Mouse (Mus musculus) MEL (cell line): ENCODE results near the gene Ifngr2. TPM values are rescaled to one million over a fixed set of nuclear protein-coding genes. Genes with fewer than 3 reads are reported as not detected.

Experiments
- DNase-seq: peaks from one replicate; pipeline ENCODE4 v3.0.0; 2011; ENCODE audit warnings: low read depth, low spot score
- H3K27ac ChIP-seq: 2 replicates; pipeline ENCODE4 v1.5.1; 2012; ENCODE audit warnings: low read depth, mild to moderate bottlenecking, control low read depth, low read length, moderate library complexity; ENCODE audit not compliant: control insufficient read depth
- H3K27me3 ChIP-seq, 2 experiments: fragments of 150-350 bp in 1 of 2; sonication (generic) in 1 of 2; 2 replicates each; pipeline ENCODE4 v1.6.1; 2012; ENCODE audit warnings: low read length in 2 of 2, mild to moderate bottlenecking in 2 of 2, improper control_type of control experiment in 1 of 2, moderate library complexity in 1 of 2; ENCODE audit not compliant: insufficient read depth in 2 of 2, control insufficient read depth in 1 of 2
- H3K36me3 ChIP-seq, 2 experiments: 2 replicates each; pipeline ENCODE4 v1.6.1; 2012 to 2014; ENCODE audit warnings: low read length in 2 of 2, improper control_type of control experiment in 1 of 2, inconsistent platforms in 1 of 2, mild to moderate bottlenecking in 1 of 2; ENCODE audit not compliant: insufficient read depth in 2 of 2, control insufficient read depth in 1 of 2
- H3K4me1 ChIP-seq, 2 experiments: fragments of 150-350 bp in 1 of 2; sonication (generic) in 1 of 2; 2 replicates each; pipeline ENCODE4 v1.6.1; 2012; ENCODE audit warnings: low read length in 2 of 2, improper control_type of control experiment in 1 of 2, mild to moderate bottlenecking in 1 of 2; ENCODE audit not compliant: insufficient read depth in 2 of 2, control insufficient read depth in 1 of 2
- H3K4me3 ChIP-seq, 2 experiments: fragments of 150-350 bp in 1 of 2; sonication (generic) in 1 of 2; 2 replicates each; pipeline ENCODE4 v1.5.1; 2012; ENCODE audit warnings: low read depth in 2 of 2, low read length in 2 of 2, mild to moderate bottlenecking in 2 of 2, moderate library complexity in 2 of 2, control low read depth in 1 of 2, improper control_type of control experiment in 1 of 2; ENCODE audit not compliant: control insufficient read depth in 1 of 2, insufficient read depth in 1 of 2
- H3K79me2 ChIP-seq: 2 replicates; pipeline ENCODE4 v1.6.1; 2012; ENCODE audit warnings: mild to moderate bottlenecking, low read length, moderate library complexity; ENCODE audit not compliant: control insufficient read depth, poor library complexity, insufficient read depth
- H3K9ac ChIP-seq: 2 replicates; pipeline ENCODE4 v1.6.1; 2012; ENCODE audit warnings: low read depth, mild to moderate bottlenecking, control low read depth, low read length, moderate library complexity; ENCODE audit not compliant: control insufficient read depth, poor library complexity, severe bottlenecking
- H3K9me3 ChIP-seq: fragments of 150-350 bp; sonication (generic); replicated peaks from 2 replicates; pipeline ENCODE4 v1.6.1; 2012; ENCODE audit warnings: mild to moderate bottlenecking, low read length, improper control_type of control experiment, moderate library complexity; ENCODE audit not compliant: insufficient read depth
- BHLHE40 ChIP-seq: IDR thresholded peaks from 2 replicates; pipeline ENCODE4 v1.6.1; 2012; ENCODE audit warnings: low read depth, mild to moderate bottlenecking, inconsistent platforms, low read length, improper control_type of control experiment, borderline replicate concordance
- CHD2 ChIP-seq: IDR thresholded peaks from 2 replicates; pipeline ENCODE4 v1.6.1; 2011; ENCODE audit warnings: low read length, improper control_type of control experiment
- CTCF ChIP-seq, 3 experiments: IDR thresholded peaks in 2 of 3; conservative IDR thresholded peaks in 1 of 3; 2 replicates each; pipeline ENCODE4 v1.5.1; 2011 to 2012; ENCODE audit warnings: low read length in 3 of 3, low read depth in 2 of 3, mild to moderate bottlenecking in 2 of 3, improper control_type of control experiment in 1 of 3, inconsistent platforms in 1 of 3, mixed read lengths in 1 of 3, moderate library complexity in 1 of 3; ENCODE audit not compliant: control insufficient read depth in 1 of 3, insufficient read depth in 1 of 3, poor library complexity in 1 of 3, severe bottlenecking in 1 of 3
- ELF1 ChIP-seq: IDR thresholded peaks from 2 replicates; pipeline ENCODE4 v1.6.1; 2014; ENCODE audit warnings: low read depth, mild to moderate bottlenecking, inconsistent platforms, low read length, improper control_type of control experiment, moderate library complexity
- EP300 ChIP-seq, 2 experiments: IDR thresholded peaks; 2 replicates each; pipeline ENCODE4 v1.6.1; 2011; ENCODE audit warnings: improper control_type of control experiment in 2 of 2, low read length in 2 of 2, low read depth in 1 of 2, mild to moderate bottlenecking in 1 of 2
- ETS1 ChIP-seq: IDR thresholded peaks from 2 replicates; pipeline ENCODE4 v1.6.1; 2012; ENCODE audit warnings: low read depth, mild to moderate bottlenecking, inconsistent platforms, low read length, improper control_type of control experiment, moderate library complexity
- GABPA ChIP-seq: IDR thresholded peaks from 2 replicates; pipeline ENCODE4 v1.6.1; 2012; ENCODE audit warnings: low read depth, mild to moderate bottlenecking, inconsistent platforms, low read length, improper control_type of control experiment, moderate library complexity
- GATA1 ChIP-seq: IDR thresholded peaks from 2 replicates; pipeline ENCODE4 v1.6.1; 2011; ENCODE audit warnings: low read depth, low read length, improper control_type of control experiment
- JUND ChIP-seq: IDR thresholded peaks from 2 replicates; pipeline ENCODE4 v1.6.1; 2011; ENCODE audit warnings: low read depth, mild to moderate bottlenecking, improper control_type of control experiment, low read length
- MAFK ChIP-seq: IDR thresholded peaks from 2 replicates; pipeline ENCODE4 v1.6.1; 2011; ENCODE audit warnings: low read depth, mild to moderate bottlenecking, low read length, improper control_type of control experiment, borderline replicate concordance
- MAX ChIP-seq: IDR thresholded peaks from 2 replicates; pipeline ENCODE4 v1.6.1; 2011; ENCODE audit warnings: low read length, improper control_type of control experiment
- MAZ ChIP-seq: IDR thresholded peaks from 2 replicates; pipeline ENCODE4 v1.6.1; 2012; ENCODE audit warnings: low read depth, mild to moderate bottlenecking, inconsistent platforms, low read length, improper control_type of control experiment
- MYB ChIP-seq: IDR thresholded peaks from 2 replicates; pipeline ENCODE4 v1.6.1; 2011; ENCODE audit warnings: mild to moderate bottlenecking, low read depth, low read length, improper control_type of control experiment
- MYC ChIP-seq: IDR thresholded peaks from 2 replicates; pipeline ENCODE4 v1.6.1; 2011; ENCODE audit warnings: low read depth, mild to moderate bottlenecking, low read length, improper control_type of control experiment, moderate library complexity
- NRF1 ChIP-seq: IDR thresholded peaks from 2 replicates; pipeline ENCODE4 v1.6.1; 2014; ENCODE audit warnings: low read depth, mild to moderate bottlenecking, inconsistent platforms, low read length, improper control_type of control experiment, moderate library complexity; ENCODE audit not compliant: poor library complexity, insufficient read depth, severe bottlenecking
- POLR2A ChIP-seq, 2 experiments: IDR thresholded peaks; 2 replicates each; pipeline ENCODE4 v1.6.1; 2011 to 2012; ENCODE audit warnings: low read length in 2 of 2, mild to moderate bottlenecking in 2 of 2, control low read depth in 1 of 2, improper control_type of control experiment in 1 of 2, low read depth in 1 of 2, moderate library complexity in 1 of 2; ENCODE audit not compliant: control insufficient read depth in 1 of 2, insufficient read depth in 1 of 2, poor library complexity in 1 of 2
- POLR2AphosphoS2 ChIP-seq: IDR thresholded peaks from 2 replicates; pipeline ENCODE4 v1.6.1; 2011; ENCODE audit warnings: low read length, improper control_type of control experiment
- POLR2AphosphoS5 ChIP-seq: IDR thresholded peaks from 2 replicates; pipeline ENCODE4 v1.6.1; 2012; ENCODE audit warnings: low read depth, borderline replicate concordance, mild to moderate bottlenecking, inconsistent platforms, low read length, moderate library complexity, mixed read lengths
- RAD21 ChIP-seq: IDR thresholded peaks from 2 replicates; pipeline ENCODE4 v1.6.1; 2011; ENCODE audit warnings: mild to moderate bottlenecking, low read depth, low read length, improper control_type of control experiment
- TAL1 ChIP-seq: IDR thresholded peaks from 2 replicates; pipeline ENCODE4 v1.6.1; 2012; ENCODE audit warnings: mild to moderate bottlenecking, inconsistent platforms, low read length, moderate library complexity, mixed read lengths
- TCF12 ChIP-seq: IDR thresholded peaks from 2 replicates; pipeline ENCODE4 v1.6.1; 2014; ENCODE audit warnings: low read depth, mild to moderate bottlenecking, inconsistent platforms, low read length, improper control_type of control experiment, moderate library complexity
- UBTF ChIP-seq: IDR thresholded peaks from 2 replicates; pipeline ENCODE4 v1.6.1; 2012; ENCODE audit warnings: low read depth, mild to moderate bottlenecking, inconsistent platforms, low read length, improper control_type of control experiment, moderate library complexity, borderline replicate concordance; ENCODE audit not compliant: insufficient read depth
- USF1 ChIP-seq: IDR thresholded peaks from 2 replicates; pipeline ENCODE4 v1.6.1; 2014; ENCODE audit warnings: low read depth, mild to moderate bottlenecking, inconsistent platforms, low read length, improper control_type of control experiment, moderate library complexity
- polyA plus RNA-seq, 2 experiments: library from polyadenylated mRNA; stranded (reverse) in 1 of 2; unstranded in 1 of 2; fragments of >175 nt in 1 of 2; fragments of >200 nt in 1 of 2; gene quantifications; 2 replicates each; pipeline versions ENCODE4 v1.2.1 to v1.2.4; 2012; ENCODE audit warnings: low replicate concordance in 2 of 2, low read depth in 1 of 2; ENCODE audit not compliant: insufficient read length in 2 of 2, insufficient read depth in 1 of 2, missing spikeins in 1 of 2
- total RNA-seq: library from RNA; depleted of rRNA; stranded (reverse); fragments of 300-350 nt; gene quantifications from 2 replicates; pipeline ENCODE4 v1.2.3, GENCODE M21; 2012

Gene Ifngr2
- total and polyA plus RNA-seq, 3 experiments: 2.8 to 11.0 TPM; not detected in 1

DNA sequence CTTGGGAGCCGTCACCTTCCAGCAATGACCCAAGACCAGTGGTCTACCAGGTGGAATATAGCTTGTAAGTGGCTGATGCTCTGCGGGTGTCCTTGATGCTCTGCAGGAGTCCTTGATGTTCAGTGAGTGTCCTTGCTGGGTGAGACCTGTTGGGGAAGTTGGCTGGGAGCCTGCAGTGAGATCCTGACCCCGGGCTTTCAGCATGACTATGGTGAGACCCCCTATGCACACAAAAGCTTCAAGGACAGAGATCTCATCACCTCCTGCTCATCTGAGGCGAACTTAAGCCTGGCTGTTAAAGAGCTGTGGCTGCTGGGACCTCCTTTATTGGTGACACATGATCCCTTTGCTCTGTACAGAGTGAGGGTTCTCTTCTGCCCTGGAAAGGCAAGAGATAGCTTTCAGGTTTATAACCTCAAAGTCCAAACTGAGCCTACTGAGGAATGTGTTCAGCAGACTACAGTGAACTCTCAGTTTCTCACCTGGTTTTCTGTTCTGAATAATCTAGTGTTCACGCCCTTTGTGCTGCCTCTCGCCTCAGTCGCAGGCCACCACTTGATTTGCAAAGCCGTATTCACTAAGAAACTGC lies 8.2 kb downstream of the Ifngr2 start:
- H3K9ac ChIP-seq: no peak overlapping the region
- no peak overlapping the region for H3K4me3 ChIP-seq
- H3K4me1 ChIP-seq: peaks cover 3 to 14% of the 10 kb centered on the region in 2 experiments
- no peaks in the 10 kb centered on the region for H3K9me3 ChIP-seq
- H3K27me3 ChIP-seq: no peaks in the 10 kb centered on the region
- H3K36me3 ChIP-seq: peaks cover 2 to 7% of the 10 kb centered on the region in 2 experiments; a peak in 2 of 4 replicates
- H3K79me2 ChIP-seq: no peaks in the 10 kb centered on the region
- DNase-seq: no peak
- TF ChIP-seq MAX (no peak), TCF12 (no peak), MYC (no peak), TAL1 (no peak), GABPA (no peak), ETS1 (no peak), MAFK (no peak), POLR2AphosphoS2 (no peak), MAZ (no peak), GATA1 (no peak), POLR2A (IDR thresholded peaks at IDR 0.05; ENCODE audit: control insufficient read depth in 1 of 2, insufficient read depth in 1 of 2, low read depth in 1 of 2, low read length in 2 of 2, poor library complexity in 1 of 2) (no peak), CTCF (IDR thresholded peaks at IDR 0.05 in 2 of 3, conservative IDR thresholded peaks at IDR 0.05 in 1 of 3; ENCODE audit: control insufficient read depth in 1 of 3, insufficient read depth in 1 of 3, low read depth in 2 of 3, low read length in 3 of 3, poor library complexity in 1 of 3, severe bottlenecking in 1 of 3) (no peak), EP300 (IDR thresholded peaks at IDR 0.05; ENCODE audit: low read depth in 1 of 2, low read length in 2 of 2) (no peak), CHD2 (no peak), RAD21 (no peak), UBTF (no peak), POLR2AphosphoS5 (no peak)
- no peak overlapping the region for H3K27ac ChIP-seq

DNA sequence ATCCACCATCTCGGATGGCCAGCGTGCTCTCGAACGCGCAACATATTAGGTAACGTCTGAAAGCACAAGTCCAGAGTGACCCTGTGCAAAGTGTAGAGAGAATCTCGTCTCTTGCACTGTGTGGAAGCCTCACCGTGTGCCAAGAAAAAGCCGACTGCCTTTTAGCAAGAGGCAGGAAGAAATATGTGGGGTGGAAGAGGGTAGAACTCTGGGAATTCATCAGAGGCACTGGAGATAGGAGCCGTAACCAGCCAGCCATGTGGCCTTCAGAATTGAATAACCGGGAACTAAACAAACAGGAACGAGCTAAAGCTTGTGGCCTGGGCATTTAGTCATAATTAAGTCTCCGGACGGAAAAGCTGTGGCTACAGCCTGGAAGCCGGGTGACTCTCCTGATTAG lies 9.8 kb downstream of the Ifngr2 start:
- Histone ChIP-seq H3K36me3 (peaks cover 2 to 4% of the 10 kb centered on the region in 2 experiments; a peak in 2 of 4 replicates), H3K27me3 (no peaks in the 10 kb centered on the region), H3K4me3 (no peak overlapping the region), H3K27ac (no peak overlapping the region), H3K9ac (no peak overlapping the region), H3K4me1 (peaks cover 0 to 10% of the 10 kb centered on the region in 2 experiments; a peak in 3 of 4 replicates), H3K9me3 (no peaks in the 10 kb centered on the region), H3K79me2 (no peaks in the 10 kb centered on the region)
- no peak for DNase-seq
- no peak for TF ChIP-seq CHD2
- no peak for TF ChIP-seq ELF1
- no peak for TF ChIP-seq NRF1
- TF ChIP-seq USF1: no peak
- TF ChIP-seq MYB: no peak
- no peak for TF ChIP-seq BHLHE40
- no peak for TF ChIP-seq JUND
